Comparison of ENCODE assay signal across 9 mouse cellular contexts in genomic region chr7:46554003-46554402, GRCm38 (mm10).
DNase-seq lines count a peak whose midpoint lies in the region; ATAC-seq lines count a peak whose summit lies in the region.
"Had no signal": no experiment of that assay in that cellular context is flagged by ENCODE, and none has a peak within 500 bp of the region (broad histone marks: within the 10 kb centered on the region; RNA-seq: fewer than 3 reads in every experiment).

No protein-coding gene starts in this region.

- no peak overlapping the region for H3K9ac ChIP-seq in kidney, embryonic 15.5 days

- H3K36me3 ChIP-seq in kidney, embryonic 15.5 days, result no peaks in the 10 kb centered on the region

- WGBS in kidney, embryonic 15.5 days, result 50% methylated on average over 7 of the region's 7 CpGs

- DNase-seq in kidney, adult 11 months, result peak; percentile 51
- DNase-seq in adrenal gland, postnatal 25 days, result peak; percentile 30
- peak; percentile 27 to 28 for DNase-seq in heart, postnatal 36 days
- peak; percentile 44 for DNase-seq in lung, postnatal 36 days
- no peak for DNase-seq in thymus, adult 18-20 months
- no peak for DNase-seq in neural tube, embryonic 10.5 days (ENCODE audit: extremely low spot score, low spot score)
- DNase-seq in left cerebral cortex, adult 18-20 months (ENCODE audit: low spot score in 2 of 2), result no peak
- DNase-seq: thymus, postnatal 36 days had no signal

- H3K4me2 ChIP-seq in kidney, embryonic 15.5 days, result no peak overlapping the region

- no peaks in the 10 kb centered on the region for H3K9me3 ChIP-seq in kidney, embryonic 15.5 days (replicated peaks)

- ATAC-seq in kidney, embryonic 15.5 days (replicated peaks; ENCODE audit: low FRiP score), result no peak

- no peaks in the 10 kb centered on the region for H3K27me3 ChIP-seq in kidney, embryonic 15.5 days

- H3K4me3 ChIP-seq in kidney, embryonic 15.5 days (replicated peaks), result no peak overlapping the region

- intact Hi-C loops in heart, postnatal 36 days (cut with DNase I), result no loop called here

- no peaks in the 10 kb centered on the region; the same call in 1 of the 2 replicates for H3K4me1 ChIP-seq in kidney, embryonic 15.5 days

- H3K27ac ChIP-seq in kidney, embryonic 15.5 days, result no peak overlapping the region

Comparison
In these comparisons a context has a peak if more than half of its experiments do, and no peak if none do; other contexts are left out.
1. DNase-seq: peak in kidney, adult 11 months (single experiment), adrenal gland, postnatal 25 days (single experiment), heart, postnatal 36 days (2 of 2) and lung, postnatal 36 days (single experiment); none in thymus, adult 18-20 months (0 of 2), neural tube, embryonic 10.5 days (single experiment) and left cerebral cortex, adult 18-20 months (0 of 2).